Mouse (Mus musculus) cerebellum, adult 2 months (tissue): ENCODE results near the gene Il27ra. TPM values are rescaled to one million over a fixed set of nuclear protein-coding genes. Genes with fewer than 3 reads are reported as not detected.
"Not testable (repeated sequence)": the region's sequence is repeated elsewhere in the genome, so short reads cannot be mapped to it uniquely, and the experiment has no call there.

ENCODE experiments used
- DNase-seq, 2 experiments: peaks; one replicate each; pipeline ENCODE4 v3.0.0; 2021
- H3K27ac ChIP-seq: fragments of 200-500 bp; 2 replicates; pipeline ENCODE4 v1.5.1; 2012; ENCODE audit warnings: low read length, control low read depth, inconsistent platforms; ENCODE audit not compliant: insufficient read depth
- H3K27me3 ChIP-seq: fragments of 200-500 bp; 2 replicates; pipeline ENCODE4 v1.6.1; 2012; ENCODE audit warnings: inconsistent platforms, mild to moderate bottlenecking, low read length, moderate library complexity; ENCODE audit not compliant: control insufficient read depth, insufficient read depth
- H3K4me1 ChIP-seq: fragments of 200-500 bp; 2 replicates; pipeline ENCODE4 v1.6.1; 2011; ENCODE audit warnings: low read length; ENCODE audit not compliant: control insufficient read depth, insufficient read depth
- H3K4me3 ChIP-seq: fragments of 200-500 bp; replicated peaks from 2 replicates; pipeline ENCODE3; 2011; ENCODE audit warnings: mild to moderate bottlenecking, low read depth, low read length, control low read depth; ENCODE audit not compliant: insufficient read depth
- CTCF ChIP-seq: fragments of 200-500 bp; IDR thresholded peaks from 2 replicates; pipeline ENCODE4 v1.5.1; 2011; ENCODE audit warnings: low read depth, mild to moderate bottlenecking, control low read depth, low read length, moderate library complexity, borderline replicate concordance; ENCODE audit not compliant: insufficient read depth
- POLR2A ChIP-seq: fragments of 200-500 bp; IDR thresholded peaks from 2 replicates; pipeline ENCODE4 v1.6.1; 2011; ENCODE audit warnings: low read length, control low read depth, borderline replicate concordance; ENCODE audit not compliant: insufficient read depth
- WGBS: fragments of 180-500 bp; shearing (Covaris S2); methylation state at CpG from one replicate; pipeline ENCODE4 v1.1.7; 2018; 5-methylcytosine and 5-hydroxymethylcytosine counted together
- polyA plus RNA-seq: library from polyadenylated mRNA; depleted of rRNA; stranded (reverse); fragments of >200 nt; gene quantifications from 2 replicates; pipeline ENCODE4 v1.2.3, GENCODE M21; 2012

Il27ra gene
- polyA plus RNA-seq, 1 experiment, result 0.21 TPM

GRCm38 (mm10) chr8:83998231-83999056 is 43.9 kb downstream of the Il27ra start:
- peak; percentile 58 to 61 for DNase-seq
- 0 out of 2 replicates have a peak, but pooled peaks have one; percentile 19 for TF ChIP-seq POLR2A
- TF ChIP-seq CTCF, result peak; percentile 32; the same call in 1 of the 2 replicates
- WGBS, result 10% methylated on average over 92 of the region's 92 CpGs
- Histone ChIP-seq H3K27me3 (no peaks in the 10 kb centered on the region), H3K27ac (no peak overlapping the region), H3K4me1 (peaks cover 9% of the 10 kb centered on the region), H3K4me3 (peak overlapping the region; percentile 60)

- 8% methylated on average over 80 of the region's 112 CpGs for WGBS
- Histone ChIP-seq H3K4me1 (peaks cover 6% of the 10 kb centered on the region; the same call in 1 of the 2 replicates), H3K4me3 (peak within 1 kb of the TSS; percentile 84), H3K27me3 (no peaks in the 10 kb centered on the region), H3K27ac (peak within 1 kb of the TSS; percentile 68; the same call in 1 of the 2 replicates)
- TF ChIP-seq POLR2A, result no peak
- TF ChIP-seq CTCF, result no peak
- peak; percentile 64 to 71 for DNase-seq
Measured at GRCm38 (mm10) chr8:83997511-83998141, 44.8 kb downstream of the Il27ra start, which contains the start of gene Samd1. Samd1 (plus strand) TSS chr8:83997672.

GRCm38 (mm10) chr8:83996567-83997505 is 45.6 kb downstream of the Il27ra start:
- Histone ChIP-seq H3K4me3 (peak overlapping the region; percentile 84), H3K27me3 (no peaks in the 10 kb centered on the region), H3K27ac (peak overlapping the region; percentile 26; the same call in 1 of the 2 replicates), H3K4me1 (peaks cover 6% of the 10 kb centered on the region; the same call in 1 of the 2 replicates)
- WGBS, result 2% methylated on average over 86 of the region's 103 CpGs
- TF ChIP-seq CTCF, result no peak
- peak; percentile 45; the same call in 1 of the 2 replicates for TF ChIP-seq POLR2A
- DNase-seq, result peak; percentile 80 to 85

GRCm38 (mm10) chr8:83995973-83996372 is 46.4 kb downstream of the Il27ra start:
- no peaks in the 10 kb centered on the region for H3K27me3 ChIP-seq
- H3K4me3 ChIP-seq, result no peak overlapping the region
- peak; percentile 34 to 45 for DNase-seq
- 27% methylated on average over 12 of the region's 12 CpGs for WGBS
- H3K4me1 ChIP-seq, result peaks cover 6% of the 10 kb centered on the region; the same call in 1 of the 2 replicates
- TF ChIP-seq CTCF (no peak), POLR2A (no peak)
- H3K27ac ChIP-seq, result no peak overlapping the region

- 87% methylated on average over 3 of the region's 3 CpGs for WGBS
- Histone ChIP-seq H3K4me1 (peaks cover 3% of the 10 kb centered on the region; the same call in 1 of the 2 replicates), H3K27ac (no peak overlapping the region), H3K4me3 (no peak overlapping the region), H3K27me3 (no peaks in the 10 kb centered on the region)
- TF ChIP-seq POLR2A (no peak), CTCF (no peak)
- DNase-seq, result no peak
Measured at GRCm38 (mm10) chr8:83994030-83994429, 48.4 kb downstream of the Il27ra start.

GRCm38 (mm10) chr8:83992488-83992887 is 49.9 kb downstream of the Il27ra start:
- no peak for DNase-seq
- Histone ChIP-seq H3K27ac (no peak overlapping the region), H3K27me3 (no peaks in the 10 kb centered on the region), H3K4me3 (no peak overlapping the region), H3K4me1 (no peaks in the 10 kb centered on the region)
- 92% methylated on average over 2 of the region's 2 CpGs for WGBS
- no peak for TF ChIP-seq POLR2A

- no peaks in the 10 kb centered on the region for H3K4me1 ChIP-seq
- DNase-seq, result no peak
- no peaks in the 10 kb centered on the region for H3K27me3 ChIP-seq
- no peak overlapping the region for H3K4me3 ChIP-seq
- H3K27ac ChIP-seq, result no peak overlapping the region
- 92% methylated on average over 14 of the region's 14 CpGs for WGBS
- no peak for TF ChIP-seq CTCF
Measured at GRCm38 (mm10) chr8:83990170-83990569, 52.2 kb downstream of the Il27ra start.

- DNase-seq, result no peak
- Histone ChIP-seq H3K4me1 (no peaks in the 10 kb centered on the region), H3K27ac (no peak overlapping the region), H3K4me3 (no peak overlapping the region), H3K27me3 (no peaks in the 10 kb centered on the region)
- TF ChIP-seq CTCF (no peak), POLR2A (no peak)
- 83% methylated on average over 7 of the region's 7 CpGs for WGBS
Measured at GRCm38 (mm10) chr8:83989243-83989642, 53.1 kb downstream of the Il27ra start.

- peaks cover 31% of the 10 kb centered on the region for H3K4me1 ChIP-seq
- H3K27ac ChIP-seq, H3K4me3 ChIP-seq, H3K27me3 ChIP-seq, DNase-seq: not testable (repeated sequence)
- 95% methylated on average over 2 of the region's 2 CpGs for WGBS
Measured at GRCm38 (mm10) chr8:83983222-83983621, 59.2 kb downstream of the Il27ra start.
